Mouse (Mus musculus): ENCODE results near the gene Stfa2.
"Not testable (repeated sequence)": the region's sequence is repeated elsewhere in the genome, so short reads cannot be mapped to it uniquely, and the experiment has no call there.

Gene Stfa2

DNA sequence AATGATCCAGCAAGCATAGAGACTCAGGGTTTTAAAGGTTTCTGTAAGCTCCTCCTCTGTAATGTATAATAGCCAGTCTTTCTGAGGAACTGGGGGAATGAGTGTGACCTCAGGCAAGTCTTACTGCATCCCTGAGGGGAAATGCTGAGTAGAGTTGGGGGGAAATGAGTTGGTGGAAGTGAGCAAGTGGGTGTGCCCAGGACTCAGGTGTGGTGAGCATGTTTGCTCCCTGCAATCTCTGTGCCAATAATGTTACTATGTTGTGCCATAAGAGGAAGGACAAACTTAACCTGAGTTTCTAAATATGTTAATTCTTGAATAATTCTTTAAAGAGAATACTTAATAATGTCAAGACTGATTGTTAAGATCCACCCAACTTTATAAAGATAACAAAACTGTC lies at the start of gene Stfa2:
TSS of gene Stfa2 (minus strand) at position 101 of the 400 bp plus-strand sequence.
- DNase-seq (ENCODE audit: inconsistent ontology term), result no peak

DNA sequence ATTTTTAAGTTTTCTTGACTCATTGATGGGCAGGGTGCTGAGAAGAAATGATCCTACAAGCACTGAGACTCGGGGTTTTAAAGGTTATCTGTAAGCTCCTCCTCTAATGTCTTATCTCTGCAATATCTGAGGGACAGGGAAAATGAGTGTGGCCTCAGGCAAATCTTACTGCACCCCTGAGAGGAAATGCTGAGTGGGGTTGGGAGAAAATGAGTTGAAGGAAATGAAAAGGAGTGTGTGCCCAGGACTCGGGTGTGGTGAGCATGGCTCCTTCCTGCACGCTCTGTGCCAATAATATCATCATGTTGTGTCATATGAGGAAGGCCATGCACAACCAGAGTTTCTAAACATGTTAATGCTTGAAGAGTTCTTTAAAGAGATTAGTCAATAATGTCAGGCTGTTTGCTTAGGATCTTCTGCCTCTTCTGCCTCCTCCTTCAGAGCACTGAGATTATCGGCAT lies 47.1 kb upstream of the Stfa2 start, which contains the start of gene Stfa3:
TSS of gene Stfa3 (minus strand) at position 51 of the 461 bp plus-strand sequence.
- DNase-seq (ENCODE audit: inconsistent ontology term), result no peak

DNA sequence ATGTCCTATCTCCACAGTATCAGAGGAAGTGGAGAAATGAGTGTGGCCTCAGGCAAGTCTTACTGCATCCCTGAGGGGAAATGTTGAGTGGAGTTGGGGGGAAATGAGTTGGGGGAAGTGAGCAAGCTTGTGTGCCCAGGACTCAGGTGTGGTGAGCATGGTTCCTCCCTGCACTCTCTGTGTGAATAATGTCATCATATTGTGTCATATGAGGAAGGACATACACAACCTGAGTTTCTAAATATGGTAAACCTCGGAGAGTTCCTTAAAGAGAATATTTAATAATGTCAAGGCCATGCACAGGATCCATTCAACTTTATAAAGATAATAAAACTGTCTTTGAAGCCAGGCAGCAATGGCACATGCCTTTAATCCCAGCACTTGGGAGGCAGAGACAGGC lies 12.7 kb upstream of the Stfa2 start:
- not testable (repeated sequence) for DNase-seq (ENCODE audit: inconsistent ontology term)

DNA sequence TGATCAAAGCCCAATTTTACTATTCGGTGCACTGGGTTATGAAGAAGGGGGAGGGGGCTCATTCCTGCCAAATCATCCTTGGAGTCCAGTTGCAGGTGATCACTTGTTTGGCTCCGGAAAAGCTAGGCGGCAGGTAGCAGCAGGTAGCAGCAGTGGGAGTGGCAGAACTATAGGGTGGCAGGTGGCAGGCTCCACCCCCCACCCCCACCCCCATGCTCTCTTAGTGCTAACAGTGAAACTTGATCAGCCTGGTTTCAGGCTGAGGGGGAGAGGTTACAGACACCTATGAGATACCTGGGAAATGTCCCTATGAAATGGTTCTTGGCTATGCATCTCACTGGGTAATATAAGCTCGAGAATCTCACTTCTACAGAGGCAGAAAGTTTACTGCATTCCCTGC lies 19.2 kb downstream of the Stfa2 start:
- no peak for DNase-seq (ENCODE audit: inconsistent ontology term)

DNA sequence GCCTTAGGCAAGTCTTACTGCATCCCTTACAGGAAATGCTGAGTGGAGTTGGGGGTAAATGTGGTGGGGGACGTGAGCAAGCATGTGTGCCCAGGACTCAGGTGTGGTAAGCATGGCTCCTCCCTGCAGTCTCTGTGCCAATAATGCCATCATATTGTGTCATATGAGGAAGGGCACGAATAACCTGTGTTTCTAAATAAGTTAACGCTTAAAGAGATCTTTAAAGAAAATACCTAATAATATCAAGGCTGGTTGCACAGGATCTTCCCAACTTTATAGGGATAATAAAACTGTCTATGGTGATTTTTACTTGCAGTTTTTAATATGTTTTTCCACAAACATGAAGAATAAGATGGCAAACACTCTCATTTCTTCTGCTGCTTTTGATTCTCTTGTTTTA lies 40.6 kb downstream of the Stfa2 start, which contains the start of gene BC100530:
TSS of gene BC100530 (minus strand) at position 101 of the 400 bp plus-strand sequence.
- not testable (repeated sequence) for DNase-seq (ENCODE audit: inconsistent ontology term)

Data from Muller cell, postnatal 12 days (primary cell).